Mouse (Mus musculus) lung, embryonic 16.5 days (tissue): ENCODE measurements around the gene Gng5. TPM values are rescaled to one million over a fixed set of nuclear protein-coding genes. Genes with fewer than 3 reads are reported as not detected.

Experiments used
- ATAC-seq: fragments of 200-750 bp; cut with Nextera tagmentation; 2 replicates; pipeline ENCODE4 v1.8.0; 2017; ENCODE audit warnings: low read depth, mild to moderate bottlenecking, moderate library complexity
- H3K27ac ChIP-seq: fragments of 300-500 bp; sonication (generic); 2 replicates; pipeline ENCODE4 v1.5.1; 2014; ENCODE audit warnings: mild to moderate bottlenecking, control low read depth, low read length
- H3K27me3 ChIP-seq: fragments of 300-500 bp; sonication (generic); 2 replicates; pipeline ENCODE4 v1.6.1; 2014; ENCODE audit warnings: low read depth, low read length, mixed read lengths; ENCODE audit not compliant: control insufficient read depth, insufficient read depth
- H3K36me3 ChIP-seq: fragments of 300-500 bp; sonication (generic); 2 replicates; pipeline ENCODE4 v1.6.1; 2014; ENCODE audit warnings: low read length; ENCODE audit not compliant: control insufficient read depth, insufficient read depth
- H3K4me1 ChIP-seq: fragments of 300-500 bp; sonication (generic); replicated peaks from 2 replicates; pipeline ENCODE4 v1.6.1; 2014; ENCODE audit warnings: low read length, mixed read lengths; ENCODE audit not compliant: control insufficient read depth, insufficient read depth
- H3K4me2 ChIP-seq: fragments of 300-500 bp; sonication (generic); 2 replicates; pipeline ENCODE4 v1.6.1; 2014; ENCODE audit warnings: low read depth, low read length, control low read depth
- H3K4me3 ChIP-seq: fragments of 300-500 bp; sonication (generic); 2 replicates; pipeline ENCODE4 v1.5.1; 2014; ENCODE audit warnings: mild to moderate bottlenecking, low read length, control low read depth
- H3K9ac ChIP-seq: fragments of 300-500 bp; sonication (generic); 2 replicates; pipeline ENCODE4 v1.6.1; 2014; ENCODE audit warnings: low read length, control low read depth
- H3K9me3 ChIP-seq: fragments of 300-500 bp; sonication (generic); 2 replicates; pipeline ENCODE4 v1.6.1; 2016; ENCODE audit warnings: low read length; ENCODE audit not compliant: control insufficient read depth
- WGBS: fragments of 180-500 bp; shearing (Covaris S2); extraction: QIAGEN DNeasy Blood & Tissue Kit; methylation state at CpG from one replicate; pipeline ENCODE4 v1.1.7; 2014; 5-methylcytosine and 5-hydroxymethylcytosine counted together
- polyA plus RNA-seq: library from polyadenylated mRNA; unstranded; fragments of >200 nt; fragmentation: Nextera tagmentation; extraction: Ambion mirVana; gene quantifications from 2 replicates; pipeline ENCODE4 v1.2.1, GENCODE M21; 2015

Gene Gng5
- 995 and 1,031 TPM in 2 replicates for polyA plus RNA-seq

- H3K9ac ChIP-seq: peak within 1 kb of the TSS; percentile 97
- WGBS: 0% methylated on average over 19 of the region's 88 CpGs
- ATAC-seq: peak; percentile 96
- peak within 1 kb of the TSS; percentile 87 for H3K4me2 ChIP-seq
- peaks cover 24% of the 10 kb centered on the region for H3K4me1 ChIP-seq
- H3K4me3 ChIP-seq: peak within 1 kb of the TSS; percentile 97
- no peaks in the 10 kb centered on the region for H3K9me3 ChIP-seq
- peak within 1 kb of the TSS; percentile 98 for H3K27ac ChIP-seq
- no peaks in the 10 kb centered on the region for H3K27me3 ChIP-seq
- peaks cover 6% of the 10 kb centered on the region for H3K36me3 ChIP-seq
Observed at GRCm38 (mm10) chr3:146499431-146500002, at the start of gene Gng5, which contains the start of gene Spata1. Gene Gng5 (plus strand): TSS chr3:146499807. Gene Spata1 (minus strand): TSS chr3:146499753.

- Histone ChIP-seq H3K4me2 (peak overlapping the region; percentile 65), H3K27me3 (no peaks in the 10 kb centered on the region), H3K4me1 (peaks cover 5% of the 10 kb centered on the region; the same call in 1 of the 2 replicates), H3K4me3 (peak overlapping the region; percentile 71), H3K9ac (peak overlapping the region; percentile 90), H3K27ac (peak overlapping the region; percentile 95), H3K36me3 (no peaks in the 10 kb centered on the region), H3K9me3 (no peaks in the 10 kb centered on the region)
- peak; percentile 100 for ATAC-seq
- under 1% methylated on average over 29 of the region's 29 CpGs for WGBS
Observed at GRCm38 (mm10) chr3:146450371-146450841, 49.2 kb upstream of the Gng5 start.

- ATAC-seq: no peak
- WGBS: 80% methylated on average over 5 of the region's 5 CpGs
- H3K4me2 ChIP-seq: no peak overlapping the region
Observed at GRCm38 (mm10) chr3:146451375-146451774, 48.2 kb upstream of the Gng5 start.

GRCm38 (mm10) chr3:146462939-146463338 lies 36.7 kb upstream of the Gng5 start:
- H3K4me3 ChIP-seq: no peak overlapping the region
- 41% methylated on average over 2 of the region's 2 CpGs for WGBS
- ATAC-seq: no peak
- no peak overlapping the region for H3K4me2 ChIP-seq
- no peaks in the 10 kb centered on the region; the same call in 1 of the 2 replicates for H3K36me3 ChIP-seq
- no peak overlapping the region for H3K9ac ChIP-seq
- no peaks in the 10 kb centered on the region for H3K27me3 ChIP-seq
- H3K4me1 ChIP-seq: no peaks in the 10 kb centered on the region
- no peaks in the 10 kb centered on the region for H3K9me3 ChIP-seq
- no peak overlapping the region for H3K27ac ChIP-seq

More at GRCm38 (mm10) chr3:146451375-146451774, 48.2 kb upstream of the Gng5 start:
- Histone ChIP-seq H3K4me3 (no peak overlapping the region), H3K9me3 (no peaks in the 10 kb centered on the region), H3K36me3 (no peaks in the 10 kb centered on the region), H3K27ac (no peak overlapping the region), H3K27me3 (no peaks in the 10 kb centered on the region), H3K9ac (no peak overlapping the region), H3K4me1 (peaks cover 5% of the 10 kb centered on the region; the same call in 1 of the 2 replicates)

- H3K27me3 ChIP-seq: no peaks in the 10 kb centered on the region
- H3K4me3 ChIP-seq: no peak overlapping the region
- H3K9me3 ChIP-seq: no peaks in the 10 kb centered on the region
- H3K36me3 ChIP-seq: no peaks in the 10 kb centered on the region; the same call in 1 of the 2 replicates
- no peak for ATAC-seq
- H3K9ac ChIP-seq: no peak overlapping the region
- H3K4me1 ChIP-seq: no peaks in the 10 kb centered on the region
- 63% methylated on average over 2 of the region's 2 CpGs for WGBS
- no peak overlapping the region for H3K27ac ChIP-seq
- no peak overlapping the region for H3K4me2 ChIP-seq
Observed at GRCm38 (mm10) chr3:146469226-146469625, 30.4 kb upstream of the Gng5 start.

- H3K4me1 ChIP-seq: no peaks in the 10 kb centered on the region
- H3K36me3 ChIP-seq: no peaks in the 10 kb centered on the region
- no peak for ATAC-seq
- H3K27ac ChIP-seq: no peak overlapping the region
- H3K4me2 ChIP-seq: no peak overlapping the region
- H3K4me3 ChIP-seq: no peak overlapping the region
- H3K9ac ChIP-seq: no peak overlapping the region
- 63% methylated on average over 4 of the region's 4 CpGs for WGBS
- no peaks in the 10 kb centered on the region for H3K9me3 ChIP-seq
- H3K27me3 ChIP-seq: no peaks in the 10 kb centered on the region
Observed at GRCm38 (mm10) chr3:146472657-146473056, 26.9 kb upstream of the Gng5 start.

- Histone ChIP-seq H3K4me3 (no peak overlapping the region), H3K4me2 (no peak overlapping the region)
Observed at GRCm38 (mm10) chr3:146473741-146474140, 25.9 kb upstream of the Gng5 start.

GRCm38 (mm10) chr3:146474428-146474827 lies 25.2 kb upstream of the Gng5 start:
- H3K27ac ChIP-seq: no peak overlapping the region
- WGBS: 94% methylated on average over 3 of the region's 3 CpGs
- no peaks in the 10 kb centered on the region for H3K27me3 ChIP-seq
- no peaks in the 10 kb centered on the region for H3K4me1 ChIP-seq
- no peak overlapping the region for H3K4me2 ChIP-seq
- ATAC-seq: no peak
- no peak overlapping the region for H3K9ac ChIP-seq
- no peaks in the 10 kb centered on the region for H3K36me3 ChIP-seq
- H3K9me3 ChIP-seq: no peaks in the 10 kb centered on the region
- no peak overlapping the region for H3K4me3 ChIP-seq

More at GRCm38 (mm10) chr3:146473741-146474140, 25.9 kb upstream of the Gng5 start:
- Histone ChIP-seq H3K27me3 (no peaks in the 10 kb centered on the region), H3K36me3 (no peaks in the 10 kb centered on the region), H3K9me3 (no peaks in the 10 kb centered on the region), H3K27ac (no peak overlapping the region), H3K9ac (no peak overlapping the region), H3K4me1 (no peaks in the 10 kb centered on the region)
- no peak for ATAC-seq

- no peaks in the 10 kb centered on the region for H3K9me3 ChIP-seq
- H3K27ac ChIP-seq: no peak overlapping the region
- no peak overlapping the region for H3K4me3 ChIP-seq
- no peak overlapping the region for H3K9ac ChIP-seq
- ATAC-seq: no peak
- 50% methylated on average over 2 of the region's 2 CpGs for WGBS
- no peaks in the 10 kb centered on the region for H3K27me3 ChIP-seq
- H3K4me1 ChIP-seq: no peaks in the 10 kb centered on the region
- H3K36me3 ChIP-seq: no peaks in the 10 kb centered on the region
- H3K4me2 ChIP-seq: no peak overlapping the region
Observed at GRCm38 (mm10) chr3:146482044-146482443, 17.6 kb upstream of the Gng5 start.
